Mouse (Mus musculus) neural tube, embryonic 13.5 days (tissue): ENCODE measurements around the gene Corin. TPM values are rescaled to one million over a fixed set of nuclear protein-coding genes. Genes with fewer than 3 reads are reported as not detected.

ENCODE experiments used
- ATAC-seq: fragments of 200-750 bp; cut with Nextera tagmentation; 2 replicates; pipeline ENCODE4 v1.8.0; 2017; ENCODE audit warnings: low read depth, mild to moderate bottlenecking, moderate TSS enrichment, moderate library complexity
- H3K27ac ChIP-seq: fragments of 300-500 bp; sonication (generic); replicated peaks from 2 replicates; pipeline ENCODE4 v1.5.1; 2015; ENCODE audit warnings: moderate library complexity, mild to moderate bottlenecking, inconsistent platforms
- H3K27me3 ChIP-seq: fragments of 300-500 bp; sonication (generic); 2 replicates; pipeline ENCODE4 v1.6.1; 2015; ENCODE audit warnings: mild to moderate bottlenecking, inconsistent platforms
- H3K36me3 ChIP-seq: fragments of 300-500 bp; sonication (generic); 2 replicates; pipeline ENCODE4 v1.6.1; 2015; ENCODE audit warnings: mild to moderate bottlenecking, inconsistent platforms
- H3K4me1 ChIP-seq: fragments of 300-500 bp; sonication (generic); replicated peaks from 2 replicates; pipeline ENCODE4 v1.6.1; 2015; ENCODE audit warnings: inconsistent platforms
- H3K4me2 ChIP-seq: fragments of 300-500 bp; sonication (generic); 2 replicates; pipeline ENCODE4 v1.6.1; 2015; ENCODE audit warnings: inconsistent platforms, mild to moderate bottlenecking, moderate library complexity
- H3K4me3 ChIP-seq: fragments of 300-500 bp; sonication (generic); 2 replicates; pipeline ENCODE4 v1.5.1; 2015; ENCODE audit warnings: mild to moderate bottlenecking, inconsistent platforms
- H3K9ac ChIP-seq: fragments of 300-500 bp; sonication (generic); 2 replicates; pipeline ENCODE4 v1.6.1; 2015; ENCODE audit warnings: moderate library complexity, mild to moderate bottlenecking, inconsistent platforms
- H3K9me3 ChIP-seq: fragments of 300-500 bp; sonication (generic); 2 replicates; pipeline ENCODE4 v1.6.1; 2016; ENCODE audit warnings: inconsistent platforms
- WGBS: fragments of 180-500 bp; shearing (Covaris S2); methylation state at CpG from one replicate; pipeline ENCODE4 v1.1.7; 2015; 5-methylcytosine and 5-hydroxymethylcytosine counted together
- polyA plus RNA-seq: library from polyadenylated mRNA; unstranded; fragments of >200 nt; fragmentation: Nextera tagmentation; extraction: Ambion mirVana; gene quantifications from 2 replicates; pipeline ENCODE4 v1.2.1, GENCODE M21; 2015

The Corin gene
- polyA plus RNA-seq, 1 experiment from 2014 or later, result 2.0 TPM

DNA sequence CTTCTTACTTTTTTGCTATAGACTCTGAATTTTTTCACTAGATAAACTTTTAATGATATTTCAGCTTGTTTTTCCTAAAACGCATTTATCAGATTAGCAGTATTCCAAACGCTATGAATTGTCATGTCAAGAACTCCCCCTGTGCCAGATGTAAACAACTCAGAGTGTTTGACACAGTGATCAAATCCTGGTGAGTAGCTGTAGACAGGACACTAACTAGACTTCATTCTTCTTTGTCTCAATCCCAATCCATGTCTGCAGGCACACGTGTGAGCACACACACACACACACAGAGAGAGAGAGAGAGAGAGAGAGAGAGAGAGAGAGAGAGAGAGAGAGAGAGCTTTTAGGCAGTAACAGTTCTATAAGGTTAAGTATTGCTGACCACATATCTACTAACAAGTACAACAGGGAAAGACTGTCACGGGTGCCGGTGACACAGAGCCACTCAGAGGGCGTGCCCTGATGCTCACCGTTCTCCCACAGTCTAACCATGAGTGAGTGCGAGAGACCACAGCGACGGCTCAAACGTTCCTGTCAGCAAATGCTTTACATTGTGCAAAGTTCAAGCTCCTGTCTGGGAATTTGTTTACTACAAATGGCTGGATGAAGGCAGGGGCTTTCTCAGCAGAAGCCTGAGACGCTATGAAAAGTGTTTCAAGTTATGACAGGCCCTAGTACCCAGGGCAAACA is 31.8 kb downstream of the Corin start:
- ATAC-seq, result no peak
- H3K27ac ChIP-seq, result no peak overlapping the region
- no peak overlapping the region for H3K4me2 ChIP-seq
- 81% methylated on average over 12 of the region's 12 CpGs for WGBS
- H3K9ac ChIP-seq, result no peak overlapping the region
- H3K27me3 ChIP-seq, result no peaks in the 10 kb centered on the region
- no peaks in the 10 kb centered on the region for H3K36me3 ChIP-seq
- no peak overlapping the region for H3K4me3 ChIP-seq
- no peaks in the 10 kb centered on the region for H3K4me1 ChIP-seq
- H3K9me3 ChIP-seq, result no peaks in the 10 kb centered on the region

DNA sequence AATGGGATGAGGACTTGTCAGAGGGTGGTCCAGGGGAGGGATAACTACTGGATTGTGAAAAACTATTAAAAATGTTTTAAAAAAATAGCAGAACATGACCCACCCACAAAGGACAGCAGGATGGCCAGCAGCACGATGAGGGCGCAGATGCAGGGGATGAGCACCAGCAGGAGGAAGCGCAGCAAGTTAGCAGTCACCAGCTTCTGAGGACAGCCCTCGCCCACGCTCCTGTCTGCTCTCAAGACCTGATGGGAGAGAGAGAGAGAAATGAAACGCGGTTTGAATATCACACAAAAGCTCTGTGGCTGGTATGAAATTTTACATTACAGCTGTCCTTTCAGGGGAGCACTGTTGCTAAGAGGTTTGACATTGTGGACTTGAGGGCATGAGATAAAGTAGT is 32.5 kb downstream of the Corin start:
- ATAC-seq, result no peak
- Histone ChIP-seq H3K9ac (no peak overlapping the region), H3K4me2 (no peak overlapping the region), H3K4me3 (no peak overlapping the region), H3K36me3 (no peaks in the 10 kb centered on the region), H3K4me1 (no peaks in the 10 kb centered on the region), H3K27me3 (no peaks in the 10 kb centered on the region), H3K9me3 (no peaks in the 10 kb centered on the region), H3K27ac (no peak overlapping the region)
- 81% methylated on average over 7 of the region's 7 CpGs for WGBS

DNA sequence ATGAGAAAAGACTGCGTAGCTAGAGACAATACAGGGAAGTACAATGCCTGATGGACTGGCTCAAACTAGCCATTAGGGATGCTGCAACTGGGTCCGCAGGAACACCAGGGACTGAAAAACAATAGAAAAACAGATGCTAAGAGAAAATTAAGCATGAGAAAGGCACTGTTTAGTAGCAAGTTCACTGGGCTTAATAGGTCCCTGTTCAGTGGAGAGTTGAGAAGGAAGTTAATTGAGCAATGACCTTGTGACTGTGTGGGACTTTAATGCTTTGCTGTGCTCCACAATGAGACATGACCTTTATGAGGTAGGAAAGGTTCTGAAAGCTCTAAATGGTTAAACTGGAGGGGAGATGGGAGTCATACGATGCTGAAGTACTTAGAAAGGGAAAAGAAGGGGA is 39.3 kb downstream of the Corin start:
- no peak for ATAC-seq
- no peak overlapping the region for H3K9ac ChIP-seq

DNA sequence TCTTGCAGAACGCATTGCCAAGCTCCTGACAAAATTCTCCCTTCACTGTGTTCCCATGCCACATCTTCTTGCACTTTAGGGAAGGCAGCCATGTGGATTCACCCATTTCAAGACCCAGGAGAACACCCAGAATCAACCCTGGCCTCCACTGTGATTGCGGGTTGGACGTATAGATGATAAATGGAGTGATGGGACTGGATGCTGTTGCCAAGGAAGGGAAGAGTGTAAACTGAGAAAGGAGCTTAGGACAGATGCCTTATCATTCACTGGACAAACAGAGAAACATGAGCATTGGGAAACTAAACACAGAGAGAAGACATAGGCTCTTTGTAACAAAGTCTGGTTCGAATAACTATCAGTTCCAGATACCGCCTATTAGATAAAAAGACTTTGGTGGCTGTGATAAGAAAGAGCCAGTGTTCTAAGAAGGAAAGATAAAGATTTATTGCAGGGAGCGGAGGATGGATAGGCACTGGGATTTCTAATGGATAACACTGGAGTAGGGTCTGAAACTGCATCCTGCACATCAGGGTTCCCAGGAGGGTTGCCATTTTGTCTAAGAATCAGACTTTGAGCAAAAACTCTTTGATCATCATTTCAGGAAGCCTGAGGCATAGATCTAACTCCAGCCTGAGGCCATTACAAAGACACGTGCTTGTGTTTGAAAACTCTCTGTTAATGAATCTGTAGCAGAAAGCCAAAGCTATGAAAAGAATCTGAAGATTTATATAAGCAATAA is 44.7 kb downstream of the Corin start:
- Histone ChIP-seq H3K4me1 (no peaks in the 10 kb centered on the region), H3K27ac (no peak overlapping the region), H3K27me3 (no peaks in the 10 kb centered on the region), H3K4me3 (no peak overlapping the region), H3K36me3 (no peaks in the 10 kb centered on the region), H3K9me3 (no peaks in the 10 kb centered on the region), H3K4me2 (no peak overlapping the region), H3K9ac (no peak overlapping the region)
- no peak for ATAC-seq
- 79% methylated on average over 7 of the region's 7 CpGs for WGBS

More for the DNA sequence above, 39.3 kb downstream of the Corin start:
- Histone ChIP-seq H3K4me2 (no peak overlapping the region), H3K27me3 (no peaks in the 10 kb centered on the region), H3K27ac (no peak overlapping the region), H3K4me3 (no peak overlapping the region), H3K36me3 (no peaks in the 10 kb centered on the region), H3K4me1 (no peaks in the 10 kb centered on the region), H3K9me3 (no peaks in the 10 kb centered on the region)
- 47% methylated on average over 3 of the region's 3 CpGs for WGBS

DNA sequence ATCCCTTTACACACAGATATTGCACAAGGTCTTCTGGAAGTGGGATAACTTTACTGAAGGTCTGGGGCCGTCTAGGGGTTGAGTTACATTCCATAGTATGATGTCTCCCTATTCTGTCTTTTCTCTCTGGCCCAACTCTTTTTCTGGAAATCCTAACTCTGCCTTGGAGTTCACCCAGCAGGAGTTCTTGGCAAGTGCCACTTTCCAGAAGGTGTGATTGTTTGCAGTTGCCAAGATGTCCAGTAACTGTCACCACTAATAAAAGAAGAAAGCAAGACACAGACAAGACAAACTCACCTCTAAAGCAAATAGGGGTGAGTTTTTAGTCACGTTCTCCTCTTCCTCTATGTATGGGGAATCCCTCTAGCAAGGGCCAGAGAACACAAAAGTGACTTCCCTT is 50.6 kb downstream of the Corin start:
- Histone ChIP-seq H3K36me3 (no peaks in the 10 kb centered on the region), H3K4me3 (no peak overlapping the region)

DNA sequence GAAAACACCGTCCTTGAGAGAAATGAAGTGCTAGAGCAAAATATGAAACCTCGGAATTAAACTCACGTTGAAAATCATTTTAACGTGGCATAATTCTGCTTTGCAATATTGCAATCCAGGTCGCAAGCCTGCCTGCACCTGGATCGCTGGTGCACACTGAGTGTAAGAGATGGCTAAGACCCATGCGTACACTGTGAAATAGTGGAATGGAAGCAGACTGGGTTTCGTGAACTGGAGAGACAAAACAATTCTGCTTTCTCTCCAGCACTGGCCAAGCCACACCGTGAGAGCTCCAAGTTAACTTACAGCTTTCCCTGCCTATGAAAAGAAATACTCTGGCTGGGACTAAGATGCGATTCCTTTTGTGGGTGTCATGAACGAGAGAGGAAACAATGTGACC is 51.1 kb downstream of the Corin start:
- Histone ChIP-seq H3K27me3 (no peaks in the 10 kb centered on the region), H3K36me3 (no peaks in the 10 kb centered on the region), H3K4me2 (no peak overlapping the region), H3K9me3 (no peaks in the 10 kb centered on the region), H3K9ac (no peak overlapping the region), H3K4me1 (no peaks in the 10 kb centered on the region), H3K4me3 (no peak overlapping the region), H3K27ac (no peak overlapping the region)
- no peak for ATAC-seq
- 89% methylated on average over 11 of the region's 11 CpGs for WGBS

More for the DNA sequence above, 50.6 kb downstream of the Corin start:
- Histone ChIP-seq H3K4me1 (no peaks in the 10 kb centered on the region), H3K27me3 (no peaks in the 10 kb centered on the region), H3K27ac (no peak overlapping the region), H3K9me3 (no peaks in the 10 kb centered on the region), H3K9ac (no peak overlapping the region), H3K4me2 (no peak overlapping the region)
- ATAC-seq, result no peak
- WGBS, result 73% methylated on average over 2 of the region's 2 CpGs

DNA sequence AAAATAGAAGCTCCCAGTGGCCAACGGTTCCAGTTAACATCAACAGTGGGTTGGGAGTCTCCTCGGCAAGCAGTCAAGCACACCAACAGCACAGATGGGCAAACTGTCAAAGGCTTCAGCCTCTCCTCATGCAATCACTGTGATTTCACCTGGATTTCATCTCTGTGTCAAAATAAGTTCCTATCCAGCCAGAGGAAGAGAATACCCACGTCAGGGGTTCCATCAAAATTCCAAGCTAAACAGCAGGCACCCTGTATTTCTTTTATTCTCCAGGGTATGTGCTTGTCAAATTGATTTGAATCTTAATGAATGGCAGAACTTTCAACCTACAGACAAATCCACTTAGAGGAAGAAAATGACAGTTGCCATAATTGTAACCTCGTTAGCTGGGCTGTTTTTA is 51.5 kb downstream of the Corin start:
- H3K4me2 ChIP-seq, result no peak overlapping the region
- no peak overlapping the region for H3K4me3 ChIP-seq
- no peak overlapping the region for H3K27ac ChIP-seq
- WGBS, result 67% methylated on average over 4 of the region's 4 CpGs
- no peak overlapping the region for H3K9ac ChIP-seq
- no peaks in the 10 kb centered on the region for H3K4me1 ChIP-seq
- H3K9me3 ChIP-seq, result no peaks in the 10 kb centered on the region
- no peak for ATAC-seq
- H3K36me3 ChIP-seq, result no peaks in the 10 kb centered on the region
- no peaks in the 10 kb centered on the region for H3K27me3 ChIP-seq

DNA sequence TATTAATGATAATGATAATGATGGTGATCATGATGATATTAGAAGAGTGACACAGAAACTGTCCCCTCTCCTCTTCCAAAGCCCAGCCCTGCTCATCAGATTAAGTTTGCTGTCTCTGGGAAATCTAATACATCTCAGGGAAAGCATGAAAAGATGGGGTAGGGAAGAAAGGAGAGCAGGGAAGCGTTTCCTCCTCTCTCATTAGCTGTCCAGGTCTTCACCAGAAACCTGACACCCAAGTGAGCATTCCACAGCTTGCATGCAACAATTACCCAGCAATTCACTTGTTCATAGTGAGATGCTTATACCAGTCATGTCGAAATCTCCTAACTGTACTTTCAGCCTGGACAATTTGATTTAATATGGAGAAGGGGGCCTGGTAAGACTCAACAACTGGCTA is 55.4 kb downstream of the Corin start:
- H3K4me2 ChIP-seq, result no peak overlapping the region
- no peaks in the 10 kb centered on the region for H3K27me3 ChIP-seq
- 62% methylated on average over 2 of the region's 2 CpGs for WGBS
- no peak overlapping the region for H3K27ac ChIP-seq
- H3K4me3 ChIP-seq, result no peak overlapping the region
- H3K4me1 ChIP-seq, result no peaks in the 10 kb centered on the region
- ATAC-seq, result no peak
- no peaks in the 10 kb centered on the region for H3K9me3 ChIP-seq
- H3K36me3 ChIP-seq, result no peaks in the 10 kb centered on the region
- no peak overlapping the region for H3K9ac ChIP-seq

DNA sequence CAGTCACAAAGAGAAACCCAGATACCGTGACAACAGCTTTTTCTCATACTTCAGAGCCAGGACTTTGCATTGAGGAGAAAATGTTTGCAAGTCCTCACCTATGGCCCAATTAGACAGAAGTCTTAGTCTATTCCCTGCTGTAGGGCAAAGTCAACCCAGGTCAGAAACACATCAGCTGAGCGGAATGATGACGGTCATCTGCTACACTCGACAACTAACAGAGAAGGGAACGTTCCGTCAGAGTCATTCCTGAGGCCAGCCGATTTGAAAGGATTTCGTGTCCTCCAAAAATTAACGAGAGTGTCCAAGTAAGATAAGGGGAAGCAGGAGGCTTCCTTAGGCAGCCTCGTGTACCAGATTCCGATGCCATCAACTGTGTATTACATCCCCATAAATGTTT is 58.2 kb downstream of the Corin start:
- no peaks in the 10 kb centered on the region for H3K27me3 ChIP-seq
- no peak for ATAC-seq
- no peaks in the 10 kb centered on the region for H3K9me3 ChIP-seq
- H3K9ac ChIP-seq, result no peak overlapping the region
- H3K4me1 ChIP-seq, result no peaks in the 10 kb centered on the region
- no peak overlapping the region for H3K27ac ChIP-seq
- no peaks in the 10 kb centered on the region for H3K36me3 ChIP-seq
- WGBS, result 92% methylated on average over 11 of the region's 11 CpGs
- H3K4me2 ChIP-seq, result no peak overlapping the region
- no peak overlapping the region for H3K4me3 ChIP-seq

DNA sequence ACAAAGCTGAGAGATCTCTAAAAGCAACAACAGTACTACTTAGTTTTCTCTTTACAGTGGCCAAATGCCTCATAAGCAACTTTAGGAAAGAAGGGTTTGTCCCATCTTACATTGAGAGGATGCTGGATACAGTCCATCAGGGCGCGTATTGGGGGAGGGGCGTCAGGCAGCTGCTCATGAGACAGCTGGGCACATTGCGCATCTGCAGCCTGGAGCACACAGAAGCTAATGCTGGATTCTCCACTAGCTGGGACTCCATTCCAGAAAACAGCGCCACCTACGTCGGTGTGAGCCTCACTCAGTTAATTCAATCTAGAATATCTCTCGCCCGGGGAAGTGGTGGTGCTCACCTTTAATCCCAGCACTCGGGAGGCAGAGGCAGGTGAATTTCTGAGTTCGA is 60.3 kb downstream of the Corin start:
- ATAC-seq, result no peak
- no peak overlapping the region for H3K4me2 ChIP-seq
- H3K27ac ChIP-seq, result no peak overlapping the region
- H3K36me3 ChIP-seq, result no peaks in the 10 kb centered on the region
- no peak overlapping the region for H3K4me3 ChIP-seq
- no peaks in the 10 kb centered on the region for H3K27me3 ChIP-seq
- no peaks in the 10 kb centered on the region for H3K9me3 ChIP-seq
- H3K4me1 ChIP-seq, result no peaks in the 10 kb centered on the region
- H3K9ac ChIP-seq, result no peak overlapping the region
- WGBS, result 77% methylated on average over 11 of the region's 11 CpGs

DNA sequence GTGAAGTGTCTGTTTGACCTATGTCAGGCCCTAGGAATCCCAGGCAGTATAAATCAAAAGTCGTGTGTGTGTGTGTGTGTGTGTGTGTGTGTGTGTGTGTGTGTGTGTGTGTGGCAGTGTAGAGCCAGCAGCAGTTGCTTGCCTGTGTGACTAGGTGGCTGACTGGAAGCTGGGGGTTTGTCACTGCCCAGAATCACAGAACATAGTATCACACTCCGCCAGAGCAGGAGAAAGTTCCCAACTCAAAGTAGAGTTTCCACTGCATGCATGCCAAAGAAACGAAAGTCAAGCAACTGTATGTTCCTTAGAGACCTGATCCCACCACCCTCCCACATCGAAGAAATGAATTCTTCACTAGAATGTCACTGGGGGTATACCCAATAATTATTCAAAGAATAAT is 61.3 kb downstream of the Corin start:
- H3K4me2 ChIP-seq, result no peak overlapping the region
- no peaks in the 10 kb centered on the region for H3K36me3 ChIP-seq
- no peaks in the 10 kb centered on the region for H3K9me3 ChIP-seq
- H3K4me3 ChIP-seq, result no peak overlapping the region
- no peaks in the 10 kb centered on the region for H3K27me3 ChIP-seq
- H3K27ac ChIP-seq, result no peak overlapping the region
- no peak overlapping the region for H3K9ac ChIP-seq
- no peaks in the 10 kb centered on the region for H3K4me1 ChIP-seq
- ATAC-seq, result no peak
- 81% methylated on average over 4 of the region's 4 CpGs for WGBS

DNA sequence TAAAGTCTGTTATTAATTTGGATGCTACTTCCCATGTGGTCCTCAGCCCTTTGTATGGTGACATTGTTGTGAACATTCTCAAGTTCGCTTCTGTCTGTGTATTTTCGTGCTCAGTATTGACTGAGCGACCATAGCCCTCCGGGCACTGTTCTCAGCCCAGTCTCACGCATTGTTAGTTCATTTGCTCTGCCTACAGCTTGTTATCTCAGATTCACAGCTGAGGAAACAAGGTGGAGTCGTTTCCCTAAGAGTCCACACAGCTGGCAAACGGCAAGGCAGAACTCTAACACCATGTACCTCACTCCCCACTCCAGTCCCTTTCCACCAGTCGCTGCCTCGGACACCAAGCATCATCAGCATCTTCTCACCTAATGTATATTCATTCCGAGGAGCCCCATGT is 63.1 kb downstream of the Corin start:
- no peak for ATAC-seq
- Histone ChIP-seq H3K27ac (no peak overlapping the region), H3K4me1 (no peaks in the 10 kb centered on the region), H3K9ac (no peak overlapping the region), H3K4me2 (no peak overlapping the region), H3K4me3 (no peak overlapping the region), H3K27me3 (no peaks in the 10 kb centered on the region), H3K9me3 (no peaks in the 10 kb centered on the region), H3K36me3 (no peaks in the 10 kb centered on the region)
- WGBS, result 81% methylated on average over 10 of the region's 10 CpGs

DNA sequence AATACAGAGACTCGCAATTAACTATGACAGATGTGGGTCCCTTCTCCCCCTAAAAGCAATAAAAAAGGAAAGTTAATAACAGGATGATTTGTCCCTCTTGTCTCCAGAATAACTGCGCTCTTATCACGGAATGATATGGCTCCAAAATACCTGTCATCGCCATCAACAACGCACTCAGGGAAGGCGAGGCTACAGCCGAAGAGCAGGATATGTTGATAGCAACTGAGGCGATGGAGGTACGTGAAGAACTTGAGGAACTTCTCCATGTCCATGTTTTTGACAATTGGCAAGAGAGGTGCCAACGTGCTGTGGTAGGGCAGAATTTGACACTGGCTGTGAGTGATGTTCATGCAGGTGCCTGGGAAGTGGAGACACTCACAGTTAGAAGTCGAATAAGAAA is 69.2 kb downstream of the Corin start:
- H3K4me1 ChIP-seq, result no peaks in the 10 kb centered on the region
- H3K4me3 ChIP-seq, result no peak overlapping the region
- H3K9me3 ChIP-seq, result no peaks in the 10 kb centered on the region
- whole genome bisulfite sequencing, result 92% methylated on average over 11 of the region's 11 CpGs
- ATAC-seq, result no peak
- H3K27ac ChIP-seq, result no peak overlapping the region
- H3K27me3 ChIP-seq, result no peaks in the 10 kb centered on the region
- no peaks in the 10 kb centered on the region for H3K36me3 ChIP-seq
- no peak overlapping the region for H3K4me2 ChIP-seq
- H3K9ac ChIP-seq, result no peak overlapping the region
